Mouse (Mus musculus): ENCODE measurements around the gene Rpp14.
"Not testable (repeated sequence)": the region's sequence is repeated elsewhere in the genome, so short reads cannot be mapped to it uniquely, and the experiment has no call there.

The Rpp14 gene

DNA sequence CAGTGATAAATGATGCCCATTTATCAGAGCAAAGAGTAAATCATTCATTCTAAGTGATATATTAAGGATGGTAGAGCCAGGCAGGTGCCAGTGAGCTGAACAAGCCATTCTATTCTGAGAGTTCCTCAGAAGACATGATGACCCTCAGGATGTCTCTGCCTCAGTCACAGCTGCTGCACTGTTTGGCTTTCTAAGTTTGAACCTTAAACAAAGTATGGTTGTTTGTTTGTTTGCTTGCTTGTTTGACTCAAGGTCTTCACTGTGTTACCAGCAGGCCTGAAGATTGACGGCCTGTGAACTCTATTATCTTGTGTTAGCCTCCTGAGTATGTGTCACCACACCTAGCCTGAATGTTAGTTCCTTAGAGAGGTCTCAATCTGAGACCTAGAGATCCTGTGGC is 34.6 kb downstream of the Rpp14 start:
- DNase-seq (ENCODE audit: low spot score): no peak

DNA sequence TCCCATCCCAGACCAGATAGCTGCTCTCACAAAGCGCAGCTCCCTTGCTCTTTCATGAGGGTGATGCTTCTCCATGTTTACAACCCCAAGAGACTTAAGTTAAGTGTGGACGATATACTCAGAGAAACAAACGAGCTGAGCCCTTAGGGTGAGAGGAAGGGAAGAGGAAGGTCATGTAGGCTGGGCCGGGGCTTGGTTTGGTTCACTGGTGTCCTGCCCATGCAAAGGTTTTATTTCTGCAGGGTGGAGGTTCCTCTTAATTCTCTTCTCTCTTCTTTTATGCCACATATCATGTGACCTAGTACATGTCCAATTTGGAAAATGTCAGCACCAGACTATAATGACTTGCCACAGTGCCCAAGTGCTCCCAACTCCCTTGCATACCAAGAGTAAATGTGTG is 35.6 kb downstream of the Rpp14 start:
- no peak for DNase-seq (ENCODE audit: low spot score)

DNA sequence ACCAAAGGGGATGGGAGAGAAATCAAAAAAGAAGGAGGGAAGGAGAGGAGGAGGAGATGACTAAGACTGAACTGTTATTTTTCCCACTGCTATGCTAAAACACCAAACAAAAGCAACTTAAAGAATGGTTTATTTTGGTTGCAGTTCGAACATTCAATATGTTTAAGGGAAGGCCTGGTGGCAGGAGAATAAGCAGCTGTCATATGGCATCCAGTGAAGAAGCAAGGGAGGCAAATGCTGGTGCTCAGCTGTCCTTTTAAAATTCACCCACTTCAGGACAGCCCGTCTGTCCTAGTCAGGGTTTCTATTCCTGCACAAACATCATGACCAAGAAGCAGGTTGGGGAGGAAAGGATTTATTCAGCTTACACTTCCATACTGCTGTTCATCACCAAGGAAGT is 37.2 kb downstream of the Rpp14 start:
- no peak for DNase-seq (ENCODE audit: low spot score)

DNA sequence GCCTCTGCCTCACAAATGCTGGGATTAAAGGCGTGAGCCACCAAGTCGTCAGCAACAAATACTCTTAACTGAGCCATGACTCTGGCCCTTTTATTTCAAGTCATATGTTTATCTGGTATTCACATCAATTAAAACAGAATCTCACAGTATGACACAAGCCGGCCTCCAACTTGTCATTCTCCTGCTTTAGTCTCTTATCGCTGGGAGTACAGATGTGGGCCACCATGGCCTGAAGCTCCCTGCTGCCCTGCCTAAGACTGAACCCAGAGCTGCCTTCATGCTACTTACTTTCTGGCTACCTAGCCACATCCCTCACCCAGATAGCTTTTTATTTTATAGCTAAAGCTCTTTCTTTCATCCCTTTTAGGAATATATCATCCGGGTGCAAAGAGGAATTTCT is 39.3 kb downstream of the Rpp14 start:
- DNase-seq (ENCODE audit: low spot score): no peak

DNA sequence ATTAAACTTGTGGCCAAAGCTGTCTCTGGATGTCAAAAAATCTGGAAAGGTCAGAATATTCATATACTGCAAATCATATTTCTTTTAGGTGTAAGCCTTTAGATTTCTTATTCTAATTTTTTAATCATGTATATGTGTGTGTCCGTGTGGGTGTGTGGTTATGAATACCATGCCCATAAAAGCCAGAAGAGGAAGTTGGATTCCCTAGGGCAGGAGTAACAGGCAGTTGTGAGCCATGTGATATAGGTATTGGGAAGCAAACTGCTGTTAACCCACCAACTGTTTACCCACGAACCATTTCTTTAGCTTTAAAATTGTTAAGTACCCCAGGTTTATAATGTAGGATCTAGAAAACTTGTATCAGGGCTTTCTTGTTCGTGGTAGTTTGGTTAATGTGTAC is 39.7 kb downstream of the Rpp14 start:
- no peak for DNase-seq (ENCODE audit: low spot score)

DNA sequence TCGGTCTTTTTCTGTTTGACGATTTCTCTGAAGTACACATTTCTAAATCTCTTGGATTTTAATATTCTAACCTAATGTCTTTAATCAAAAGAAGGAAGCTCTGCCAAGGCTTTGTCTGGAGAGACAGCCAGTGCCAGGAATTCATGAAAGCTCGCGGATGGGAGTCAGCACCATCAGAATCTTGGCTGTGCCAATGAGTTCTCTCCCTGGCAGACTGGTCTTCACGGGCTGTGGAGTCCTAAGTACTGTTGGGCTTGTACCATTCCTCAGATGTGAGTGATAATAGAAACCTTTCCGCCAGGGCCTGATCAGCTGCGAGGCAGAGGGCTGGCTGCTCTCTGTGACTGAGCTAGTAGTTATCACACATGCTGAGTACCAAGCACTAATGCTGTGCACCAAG is 43.0 kb downstream of the Rpp14 start:
- no peak for DNase-seq (ENCODE audit: low spot score)

DNA sequence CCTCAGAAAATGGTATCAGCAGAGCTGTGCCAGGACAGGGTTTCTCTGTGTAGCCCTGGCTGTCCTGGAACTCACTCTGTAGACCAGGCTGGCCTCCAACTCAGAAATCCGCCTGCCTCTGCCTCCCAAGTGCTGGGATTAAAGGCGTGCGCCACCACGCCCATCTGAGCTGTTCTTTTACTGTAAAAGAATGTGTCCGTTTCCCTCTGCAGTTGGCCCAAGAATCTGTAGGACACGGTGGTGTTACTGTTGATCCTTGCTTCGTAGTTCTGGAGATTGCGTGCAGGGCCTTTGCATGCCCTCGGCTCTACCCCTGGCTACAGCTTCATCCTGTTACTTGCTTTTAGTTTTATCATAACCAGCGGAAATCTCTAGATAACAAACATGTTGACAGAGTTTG is 43.4 kb downstream of the Rpp14 start:
- not testable (repeated sequence) for DNase-seq (ENCODE audit: low spot score)

DNA sequence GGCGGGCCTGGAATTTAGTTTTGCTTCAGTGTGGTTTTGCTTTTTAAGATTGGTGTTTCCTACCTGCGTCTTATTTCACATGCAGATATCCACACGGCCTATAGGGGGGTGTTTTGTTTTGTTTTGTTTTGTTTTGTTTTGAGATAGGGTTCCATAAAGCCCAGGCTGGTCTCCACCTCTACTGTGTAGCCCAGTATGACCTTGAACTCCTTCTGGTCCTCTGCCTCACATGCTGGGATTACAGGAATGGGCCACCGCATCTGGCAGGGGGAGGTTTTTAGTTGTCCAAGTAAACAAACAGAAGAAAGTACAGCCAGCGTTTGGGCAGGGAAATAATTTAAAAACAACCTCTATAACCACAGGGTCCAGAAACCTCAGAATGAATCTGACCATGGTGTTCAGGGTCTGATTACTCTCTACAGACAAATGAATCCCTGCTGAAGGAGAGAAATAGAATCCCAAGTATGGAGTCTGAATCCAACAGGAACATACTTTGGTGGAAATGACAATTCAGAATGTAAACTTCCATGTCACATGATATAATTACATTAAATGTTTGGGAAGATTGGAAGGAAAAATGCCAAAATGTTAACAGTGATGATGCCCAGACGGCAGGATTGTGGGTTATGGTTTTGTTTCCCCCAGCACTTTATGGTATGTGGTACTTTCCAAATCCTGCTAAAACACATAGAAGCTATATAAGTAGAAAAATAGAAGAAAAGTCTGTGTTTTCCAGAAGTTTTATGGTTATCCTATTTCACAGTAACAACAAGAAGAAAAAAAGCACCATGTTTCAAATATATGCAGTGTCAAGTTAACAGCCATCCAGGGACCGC is 44.1 kb downstream of the Rpp14 start:
- DNase-seq (ENCODE audit: low spot score): no peak

DNA sequence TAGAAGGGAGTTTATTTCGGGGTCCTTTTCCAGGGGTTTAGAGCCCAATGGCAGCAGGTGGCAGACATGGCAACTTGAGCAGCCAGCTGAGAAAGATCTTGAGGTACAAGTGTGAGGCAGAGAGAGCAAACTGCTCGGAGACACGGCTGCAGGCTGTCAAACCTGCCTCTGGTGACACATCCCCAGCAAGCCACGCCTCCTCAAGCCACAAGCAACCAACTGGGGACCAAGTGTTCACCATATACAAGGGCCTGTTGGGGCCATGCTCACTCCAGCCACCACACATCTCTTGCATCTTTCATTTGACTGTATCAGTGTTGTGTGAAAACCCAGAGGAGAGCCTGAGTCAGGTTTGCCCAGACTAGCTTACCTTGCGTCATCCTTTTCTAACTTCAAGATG is 47.8 kb downstream of the Rpp14 start:
- DNase-seq (ENCODE audit: low spot score): no peak

DNA sequence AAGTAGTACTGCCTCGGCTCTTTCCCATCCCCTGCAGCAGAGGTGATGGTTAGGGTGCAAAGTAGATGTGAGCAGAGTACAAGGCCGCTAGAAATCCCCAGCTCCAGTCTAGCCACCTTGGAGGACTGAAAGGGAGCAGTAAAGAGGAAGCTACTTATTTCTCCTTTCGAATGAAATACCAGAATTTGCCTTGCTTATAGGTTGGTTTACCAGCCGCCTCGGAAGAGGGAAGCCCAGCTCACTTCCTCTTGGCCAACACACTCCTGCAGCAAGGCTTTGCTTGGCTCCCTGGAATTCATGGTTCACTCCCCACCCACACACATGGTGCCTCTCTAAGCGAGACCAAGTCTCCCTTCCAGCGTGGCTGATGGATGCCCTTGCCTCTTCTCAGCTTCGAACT is 52.6 kb downstream of the Rpp14 start:
- DNase-seq (ENCODE audit: low spot score): no peak

DNA sequence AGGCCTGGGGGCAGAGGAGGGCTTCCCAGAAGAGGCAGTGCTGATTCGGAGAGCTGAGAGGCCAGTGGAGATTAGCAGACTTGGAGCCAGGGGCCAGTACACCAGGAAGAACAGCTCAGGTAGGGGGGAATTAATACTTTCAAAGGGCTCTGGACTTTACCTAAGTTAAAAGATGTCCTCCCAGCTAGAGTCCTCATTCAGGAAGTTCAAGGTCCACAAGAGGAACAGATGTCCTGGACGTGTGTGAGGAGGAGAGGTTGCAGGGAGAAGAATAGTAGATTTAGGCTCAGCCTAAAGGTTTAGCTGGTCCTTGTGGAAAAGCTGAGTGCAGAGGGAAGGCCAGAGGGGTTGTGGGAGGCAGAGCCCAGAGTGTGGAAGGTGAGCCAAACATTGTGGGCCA is 54.1 kb downstream of the Rpp14 start:
- DNase-seq (ENCODE audit: low spot score): no peak

DNA sequence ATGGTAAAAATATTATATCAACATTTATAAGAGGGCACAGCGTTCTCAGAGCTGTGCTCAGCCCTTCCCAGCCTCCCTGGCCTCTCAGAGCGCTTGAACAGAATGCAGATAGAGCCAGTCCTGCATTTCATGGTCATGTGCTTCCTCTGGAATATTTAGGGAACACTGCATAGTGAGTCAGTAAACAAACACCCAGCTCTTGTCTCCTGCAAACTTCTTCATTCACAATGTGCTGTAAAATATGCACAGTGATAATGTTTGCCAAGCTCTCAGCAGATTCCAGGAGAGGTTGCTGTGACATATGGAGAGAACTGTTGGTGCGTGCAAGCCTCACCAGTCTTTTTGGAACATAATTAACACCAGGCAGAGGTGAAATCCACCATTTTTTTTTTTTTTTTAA is 55.0 kb downstream of the Rpp14 start:
- DNase-seq (ENCODE audit: low spot score): no peak

DNA sequence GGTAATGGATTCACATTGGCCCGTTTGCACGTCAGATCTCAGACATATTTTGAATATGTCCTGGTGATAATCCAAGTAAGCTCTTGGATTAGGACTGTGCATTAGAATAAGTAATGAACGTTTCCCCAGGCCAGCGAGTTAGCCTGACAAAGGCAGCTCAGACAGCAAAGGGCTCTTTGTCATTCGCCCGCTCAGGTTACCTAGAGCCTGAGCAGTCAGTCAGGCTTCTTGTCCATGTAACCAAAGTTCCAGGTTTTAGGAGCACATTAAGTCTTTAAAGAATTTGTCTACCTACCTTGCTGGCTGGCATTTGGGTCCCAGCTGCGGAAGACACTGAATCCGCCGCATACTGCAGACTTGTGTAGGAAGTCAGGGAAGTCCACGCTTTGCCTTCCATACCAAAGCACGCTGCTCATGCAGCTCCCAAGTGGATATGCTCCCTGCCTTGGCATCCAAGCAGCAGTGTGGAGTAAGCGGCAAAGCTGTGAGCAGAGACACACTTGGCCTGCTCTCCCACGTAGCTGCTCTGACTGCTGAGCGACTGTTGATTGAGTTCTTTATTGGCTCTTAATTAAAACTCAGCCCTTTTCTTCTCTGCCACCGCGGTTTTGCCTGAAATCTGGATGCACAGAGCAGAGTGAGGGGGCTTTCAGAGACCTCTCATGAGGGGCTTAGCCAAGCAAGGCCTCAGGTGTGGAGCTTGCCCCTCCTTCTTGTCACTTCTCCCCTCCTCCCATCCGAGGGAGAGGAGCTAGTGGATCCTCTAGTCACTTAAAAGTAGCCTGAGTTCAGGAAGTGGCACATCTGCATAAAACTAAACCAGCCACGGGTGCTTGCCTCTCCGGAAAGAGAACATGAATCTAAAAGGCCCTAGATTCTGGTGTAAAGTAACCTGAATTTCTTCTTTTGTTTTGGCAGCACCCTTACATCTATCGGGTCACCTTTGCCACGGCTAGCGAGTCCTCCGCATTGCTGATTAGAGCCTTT is 59.9 kb downstream of the Rpp14 start:
- no peak for DNase-seq (ENCODE audit: low spot score)

DNA sequence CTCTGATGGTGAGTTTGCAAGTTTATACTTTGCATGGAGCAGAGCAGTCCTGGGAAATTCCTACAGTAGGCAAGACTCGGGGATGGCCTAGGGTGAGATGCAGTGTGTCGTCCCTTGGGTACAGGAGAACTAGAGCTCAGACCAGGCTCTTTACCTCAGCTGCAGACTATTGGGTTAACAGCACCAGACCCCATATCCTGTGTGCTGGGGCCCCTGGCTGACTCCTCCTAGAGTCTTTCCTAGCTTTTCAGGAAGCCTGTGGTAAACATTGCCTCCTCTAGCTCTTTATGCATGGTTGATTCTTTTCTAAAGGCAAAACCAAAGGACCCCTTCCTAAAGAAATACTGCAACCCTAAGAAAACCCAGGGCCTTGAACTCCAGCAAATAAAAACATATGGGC is 61.0 kb downstream of the Rpp14 start:
- DNase-seq (ENCODE audit: low spot score): no peak
